ENCODE assay signal across 8 mouse cellular contexts in genomic region chr15:78531901-78532469, GRCm38 (mm10). TPM values are rescaled to one million over a fixed set of nuclear protein-coding genes. Genes with fewer than 3 reads are reported as not detected.
DNase-seq lines count a peak whose midpoint lies in the region; ATAC-seq and TF ChIP-seq lines count a peak whose summit lies in the region.

No protein-coding gene starts in this region.

- H3K27me3 ChIP-seq in ES-Bruce4 (ENCODE audit: control insufficient read depth, insufficient read depth, low read length, poor library complexity, severe bottlenecking) = no peaks in the 10 kb centered on the region
- no peaks in the 10 kb centered on the region for H3K27me3 ChIP-seq in forebrain, embryonic 13.5 days
- no peaks in the 10 kb centered on the region for H3K27me3 ChIP-seq in liver, postnatal 0 days (ENCODE audit: insufficient read depth, low read length)
- no peaks in the 10 kb centered on the region for H3K27me3 ChIP-seq in neural tube, embryonic 14.5 days (ENCODE audit: control insufficient read depth, insufficient read depth, low read length)

- H3K4me3 ChIP-seq in ES-Bruce4 (ENCODE audit: low read depth, low read length) = peak overlapping the region; percentile 58
- H3K4me3 ChIP-seq in forebrain, embryonic 13.5 days = peak overlapping the region; percentile 31
- H3K4me3 ChIP-seq in liver, postnatal 0 days (ENCODE audit: low read depth, low read length) = peak overlapping the region; percentile 21; the same call in 1 of the 2 replicates
- peak overlapping the region; percentile 17 for H3K4me3 ChIP-seq in neural tube, embryonic 14.5 days (ENCODE audit: low read depth, low read length)

- 0 out of 2 replicates have a peak overlapping the region, but pooled peaks have one; percentile 13 for H3K9ac ChIP-seq in ES-Bruce4 (ENCODE audit: low read depth, poor library complexity, severe bottlenecking)
- H3K9ac ChIP-seq in forebrain, embryonic 13.5 days = peak overlapping the region; percentile 66
- peak overlapping the region; percentile 16; the same call in 1 of the 2 replicates for H3K9ac ChIP-seq in liver, postnatal 0 days (replicated peaks)
- H3K9ac ChIP-seq in neural tube, embryonic 14.5 days (replicated peaks; ENCODE audit: low read depth, low read length) = peak overlapping the region; percentile 51

- no peaks in the 10 kb centered on the region for H3K36me3 ChIP-seq in ES-Bruce4 (ENCODE audit: control insufficient read depth, insufficient read depth, low read length, poor library complexity, severe bottlenecking)
- H3K36me3 ChIP-seq in forebrain, embryonic 13.5 days (ENCODE audit: poor library complexity, severe bottlenecking) = no peaks in the 10 kb centered on the region
- no peaks in the 10 kb centered on the region for H3K36me3 ChIP-seq in liver, postnatal 0 days (replicated peaks; ENCODE audit: insufficient read depth, low read length)
- H3K36me3 ChIP-seq in neural tube, embryonic 14.5 days (ENCODE audit: control insufficient read depth, insufficient read depth, low read length) = no peaks in the 10 kb centered on the region

- peak overlapping the region; percentile 29; the same call in 1 of the 2 replicates for H3K27ac ChIP-seq in ES-Bruce4 (ENCODE audit: insufficient read depth, low read length)
- H3K27ac ChIP-seq in forebrain, embryonic 13.5 days = peak overlapping the region; percentile 46; the same call in 1 of the 2 replicates
- H3K27ac ChIP-seq in liver, postnatal 0 days (ENCODE audit: low read depth) = peak overlapping the region; percentile 88
- peak overlapping the region; percentile 34 for H3K27ac ChIP-seq in neural tube, embryonic 14.5 days (ENCODE audit: low read depth, low read length)

- intact Hi-C loops in heart, postnatal 10 days (cut with DNase I) = loop anchor here (1.0 to 5.0 kb wide), 4 partner anchors 18 to 355 kb away; no protein-coding TSS in a partner anchor

- peak; percentile 99 to 100 for DNase-seq in heart, postnatal 10 days
- peak; percentile 94 for DNase-seq in large intestine, adult 2 months (ENCODE audit: low read depth, low spot score)
- DNase-seq in liver, postnatal 0 days = peak; percentile 91
- peak; percentile 99 for DNase-seq in testis, postnatal 10 days (ENCODE audit: low spot score)

- peak; percentile 81 for ATAC-seq in cerebellum, adult (ENCODE audit: insufficient number of reproducible peaks, low FRiP score, low TSS enrichment)
- ATAC-seq in forebrain, embryonic 13.5 days = peak; percentile 84
- ATAC-seq in liver, postnatal 0 days = peak; percentile 90
- peak; percentile 90 for ATAC-seq in neural tube, embryonic 14.5 days (ENCODE audit: low read depth)

- peak; percentile 94 for TF ChIP-seq CTCF in ES-Bruce4 (IDR thresholded peaks at IDR 0.05; ENCODE audit: low read depth, low read length)
- peak; percentile 97 for TF ChIP-seq CTCF in liver, postnatal 0 days (IDR thresholded peaks at IDR 0.05; ENCODE audit: low read depth)

- peak overlapping the region; percentile 60 for H3K4me2 ChIP-seq in forebrain, embryonic 13.5 days
- H3K4me2 ChIP-seq in liver, postnatal 0 days (ENCODE audit: low read depth, low read length) = peak overlapping the region; percentile 62
- peak overlapping the region; percentile 50 for H3K4me2 ChIP-seq in neural tube, embryonic 14.5 days (ENCODE audit: low read depth, low read length)

- H3K9me3 ChIP-seq in ES-Bruce4 (replicated peaks; ENCODE audit: control insufficient read depth, insufficient read depth, low read length, poor library complexity, severe bottlenecking) = no peaks in the 10 kb centered on the region
- no peaks in the 10 kb centered on the region for H3K9me3 ChIP-seq in forebrain, embryonic 13.5 days (replicated peaks)
- no peaks in the 10 kb centered on the region for H3K9me3 ChIP-seq in liver, postnatal 0 days (ENCODE audit: low read length)
- H3K9me3 ChIP-seq in neural tube, embryonic 14.5 days (ENCODE audit: control insufficient read depth, low read length) = no peaks in the 10 kb centered on the region

- no peak for TF ChIP-seq POLR2A in ES-Bruce4 (IDR thresholded peaks at IDR 0.05; ENCODE audit: insufficient read depth, low read length)

- peaks cover 5% of the 10 kb centered on the region for H3K4me1 ChIP-seq in ES-Bruce4 (ENCODE audit: control insufficient read depth, insufficient read depth, low read length)
- H3K4me1 ChIP-seq in forebrain, embryonic 13.5 days = peaks cover 32% of the 10 kb centered on the region
- H3K4me1 ChIP-seq in liver, postnatal 0 days (ENCODE audit: insufficient read depth) = peaks cover 25% of the 10 kb centered on the region
- peaks cover 16% of the 10 kb centered on the region; the same call in 1 of the 2 replicates for H3K4me1 ChIP-seq in neural tube, embryonic 14.5 days (ENCODE audit: control insufficient read depth, insufficient read depth, low read length)

- whole genome bisulfite sequencing in forebrain, embryonic 13.5 days = under 1% methylated on average over 25 of the region's 25 CpGs
- under 1% methylated on average over 25 of the region's 25 CpGs for WGBS in large intestine, adult 2 months
- WGBS in liver, postnatal 0 days (ENCODE audit: insufficient replicate concordance) = under 1% methylated on average over 25 of the region's 25 CpGs
- WGBS in neural tube, embryonic 14.5 days = under 1% methylated on average over 25 of the region's 25 CpGs

- 0 out of 2 replicates have a peak, but pooled peaks have one; percentile 47 for TF ChIP-seq EP300 in ES-Bruce4 (IDR thresholded peaks at IDR 0.05; ENCODE audit: insufficient read depth, low read depth, low read length)
- no peak; the same call in 1 of the 2 replicates for TF ChIP-seq EP300 in liver, postnatal 0 days (IDR thresholded peaks at IDR 0.05; ENCODE audit: low read depth)

RNA-seq across cellular contexts. Expression of gene C1qtnf6, which starts 0.8 kb away (rescaled TPM):
- 5.1 and 7.4 TPM in 2 replicates for polyA plus RNA-seq in ES-Bruce4 (2011; ENCODE audit: insufficient read depth, insufficient read length, low read depth, missing spikeins)
- polyA plus RNA-seq in forebrain, embryonic 13.5 days (2015; fragmentation: Nextera tagmentation; extraction: Ambion mirVana) = 4.1 and 5.8 TPM in 2 replicates
- total RNA-seq in heart, postnatal 10 days (2021) = 10 to 100 TPM; 89.5 to 98.7 TPM
- polyA plus RNA-seq in large intestine, adult 2 months (2012; rRNA removed) = 12.7 and 13.4 TPM in 2 replicates
- polyA plus RNA-seq in liver, postnatal 0 days (2015; fragmentation: Nextera tagmentation; extraction: Ambion mirVana) = 4.3 and 4.4 TPM in 2 replicates
- 6.0 and 8.5 TPM in 2 replicates for polyA plus RNA-seq in neural tube, embryonic 14.5 days (2014; fragmentation: Nextera tagmentation; extraction: Ambion mirVana)

RNA-seq across cellular contexts. Expression of gene Sstr3, which starts 12.5 kb away (rescaled TPM):
- polyA plus RNA-seq in ES-Bruce4 (2011; ENCODE audit: insufficient read depth, insufficient read length, low read depth, missing spikeins) = not detected in 2 replicates
- 0.96 and 1.4 TPM in 2 replicates for polyA plus RNA-seq in forebrain, embryonic 13.5 days (2015; fragmentation: Nextera tagmentation; extraction: Ambion mirVana)
- under 1 TPM in 1 of 2 experiments, not detected in 1; 0.20 TPM for total RNA-seq in heart, postnatal 10 days (2021)
- 0.51 and 0.82 TPM in 2 replicates for polyA plus RNA-seq in large intestine, adult 2 months (2012; rRNA removed)
- not detected in 2 replicates for polyA plus RNA-seq in liver, postnatal 0 days (2015; fragmentation: Nextera tagmentation; extraction: Ambion mirVana)
- 0.14 and 0.67 TPM in 2 replicates for polyA plus RNA-seq in neural tube, embryonic 14.5 days (2014; fragmentation: Nextera tagmentation; extraction: Ambion mirVana)

RNA-seq across cellular contexts. Expression of gene Il2rb, which starts 36.9 kb away (rescaled TPM):
- 0.37 and 0.42 TPM in 2 replicates for polyA plus RNA-seq in ES-Bruce4 (2011; ENCODE audit: insufficient read depth, insufficient read length, low read depth, missing spikeins)
- not detected in 2 replicates for polyA plus RNA-seq in forebrain, embryonic 13.5 days (2015; fragmentation: Nextera tagmentation; extraction: Ambion mirVana)
- under 1 TPM; 0.20 to 0.26 TPM for total RNA-seq in heart, postnatal 10 days (2021)
- 9.6 and 12.4 TPM in 2 replicates for polyA plus RNA-seq in large intestine, adult 2 months (2012; rRNA removed)
- 2.0 and 2.1 TPM in 2 replicates for polyA plus RNA-seq in liver, postnatal 0 days (2015; fragmentation: Nextera tagmentation; extraction: Ambion mirVana)
- 0.11 and 0.24 TPM in 2 replicates for polyA plus RNA-seq in neural tube, embryonic 14.5 days (2014; fragmentation: Nextera tagmentation; extraction: Ambion mirVana)

RNA-seq across cellular contexts. Expression of gene Rac2, which starts 40.6 kb away (rescaled TPM):
- polyA plus RNA-seq in ES-Bruce4 (2011; ENCODE audit: insufficient read depth, insufficient read length, low read depth, missing spikeins) = not detected in 2 replicates
- 2.9 and 3.4 TPM in 2 replicates for polyA plus RNA-seq in forebrain, embryonic 13.5 days (2015; fragmentation: Nextera tagmentation; extraction: Ambion mirVana)
- total RNA-seq in heart, postnatal 10 days (2021) = 1 to 10 TPM; 4.6 to 4.7 TPM
- 137 and 139 TPM in 2 replicates for polyA plus RNA-seq in large intestine, adult 2 months (2012; rRNA removed)
- polyA plus RNA-seq in liver, postnatal 0 days (2015; fragmentation: Nextera tagmentation; extraction: Ambion mirVana) = 120 and 127 TPM in 2 replicates
- 6.9 and 9.0 TPM in 2 replicates for polyA plus RNA-seq in neural tube, embryonic 14.5 days (2014; fragmentation: Nextera tagmentation; extraction: Ambion mirVana)

Comparison
In these comparisons a context has a peak if more than half of its experiments do, and no peak if none do; other contexts are left out.
1. Peak in every context shown above with its lines: DNase-seq, ATAC-seq, H3K4me3 ChIP-seq and H3K27ac ChIP-seq.
2. H3K27ac ChIP-seq: peak in every context shown above with its lines; median percentile 88 in liver, postnatal 0 days; 46 in forebrain, embryonic 13.5 days; 34 in neural tube, embryonic 14.5 days; 29 in ES-Bruce4.
3. H3K9ac ChIP-seq: peak in every context shown above with its lines; median percentile 66 in forebrain, embryonic 13.5 days; 51 in neural tube, embryonic 14.5 days; 16 in liver, postnatal 0 days; 13 in ES-Bruce4.